Mouse (Mus musculus): ENCODE results near the gene Ptrh1.

GRCm38 (mm10) chr2:32817589-32817988 lies 42.0 kb downstream of the Ptrh1 start:
- TF ChIP-seq EP300 (IDR thresholded peaks at IDR 0.05; ENCODE audit: low read depth) (no peak), CTCF (IDR thresholded peaks at IDR 0.05; ENCODE audit: low read depth) (no peak)

Measured in liver, embryonic 14.5 days (tissue).